Mouse (Mus musculus) liver, adult 2 months (tissue): ENCODE measurements around the gene Mesp1. TPM values are rescaled to one million over a fixed set of nuclear protein-coding genes. Genes with fewer than 3 reads are reported as not detected.

ENCODE experiments used
- DNase-seq: peaks from one replicate; pipeline ENCODE4 v3.0.0-alpha.2; 2011; ENCODE audit warnings: low read depth, low spot score; ENCODE audit errors: extremely low read depth
- H3K27ac ChIP-seq: fragments of 200-500 bp; replicated peaks from 2 replicates; pipeline ENCODE4 v1.5.1; 2012; ENCODE audit warnings: low read depth, mild to moderate bottlenecking, control low read depth, inconsistent platforms, low read length; ENCODE audit not compliant: insufficient read depth
- H3K27me3 ChIP-seq: fragments of 200-500 bp; 2 replicates; pipeline ENCODE4 v1.6.1; 2012; ENCODE audit warnings: mild to moderate bottlenecking, moderate library complexity, low read length, inconsistent platforms; ENCODE audit not compliant: control insufficient read depth, insufficient read depth
- H3K36me3 ChIP-seq: fragments of 200-500 bp; 2 replicates; pipeline ENCODE4 v1.6.1; 2012; ENCODE audit warnings: low read length, inconsistent platforms; ENCODE audit not compliant: control insufficient read depth, insufficient read depth
- H3K4me1 ChIP-seq: fragments of 200-500 bp; 2 replicates; pipeline ENCODE4 v1.6.1; 2011; ENCODE audit warnings: low read length; ENCODE audit not compliant: control insufficient read depth, insufficient read depth
- H3K4me3 ChIP-seq: fragments of 200-500 bp; 2 replicates; pipeline ENCODE4 v1.5.1; 2011; ENCODE audit warnings: low read depth, mild to moderate bottlenecking, control low read depth, low read length, moderate library complexity; ENCODE audit not compliant: insufficient read depth
- H3K79me2 ChIP-seq: fragments of 200-500 bp; 2 replicates; pipeline ENCODE4 v1.6.1; 2012; ENCODE audit warnings: inconsistent platforms, mild to moderate bottlenecking, low read length, moderate library complexity; ENCODE audit not compliant: control insufficient read depth, insufficient read depth
- H3K9ac ChIP-seq: fragments of 200-500 bp; 2 replicates; pipeline ENCODE4 v1.6.1; 2012; ENCODE audit warnings: low read depth, mild to moderate bottlenecking, control low read depth, inconsistent platforms, low read length
- CTCF ChIP-seq: fragments of 200-500 bp; IDR thresholded peaks from 2 replicates; pipeline ENCODE4 v1.5.1; 2011; ENCODE audit warnings: low read depth, low read length, control low read depth
- POLR2A ChIP-seq: fragments of 200-500 bp; IDR thresholded peaks from 2 replicates; pipeline ENCODE4 v1.6.1; 2011; ENCODE audit warnings: low read length, control low read depth; ENCODE audit not compliant: insufficient read depth; ENCODE audit errors: extremely low read depth
- WGBS: fragments of 180-500 bp; shearing (Covaris S2); methylation state at CpG from one replicate; pipeline ENCODE4 v1.1.7; 2018; 5-methylcytosine and 5-hydroxymethylcytosine counted together
- polyA plus RNA-seq: library from polyadenylated mRNA; depleted of rRNA; stranded (reverse); fragments of >200 nt; gene quantifications from 2 replicates; pipeline ENCODE4 v1.2.3, GENCODE M21; 2012; rRNA removed
- total RNA-seq: library from RNA; depleted of rRNA; stranded (reverse); fragments of >200 nt; gene quantifications from 2 replicates; pipeline ENCODE4 v1.2.3, GENCODE M21; 2014; rRNA removed

Gene Mesp1
- total and polyA plus RNA-seq, 2 experiments: 0.18 TPM; not detected in 1

DNA sequence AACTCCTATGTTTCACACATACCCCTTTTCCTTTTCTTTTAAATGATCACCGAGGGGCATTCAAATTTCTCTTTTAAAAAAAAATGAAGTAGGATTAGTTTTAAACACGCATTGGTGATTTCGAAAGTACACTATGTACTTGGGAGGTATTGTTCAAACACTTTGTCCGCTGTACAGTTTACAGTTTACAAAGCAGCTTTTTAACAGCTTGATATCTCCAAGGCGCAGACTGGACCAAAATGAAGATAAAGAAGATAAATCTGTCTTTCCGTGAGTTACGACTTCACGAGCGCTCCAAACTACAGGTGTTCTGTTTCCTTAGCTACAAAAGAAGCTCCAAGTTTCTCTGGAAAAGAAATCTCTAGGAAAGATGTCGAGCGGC, 51.3 kb downstream of the Mesp1 start:
- 4% methylated on average over 11 of the region's 11 CpGs for WGBS

More for the DNA sequence above, 51.3 kb downstream of the Mesp1 start:
- TF ChIP-seq CTCF (no peak), POLR2A (no peak)
- DNase-seq: peak; percentile 77
- no peaks in the 10 kb centered on the region; the same call in 1 of the 2 replicates for H3K4me1 ChIP-seq
- H3K27me3 ChIP-seq: no peaks in the 10 kb centered on the region
- H3K36me3 ChIP-seq: peaks cover 19% of the 10 kb centered on the region; the same call in 1 of the 2 replicates
- H3K9ac ChIP-seq: peak overlapping the region; percentile 93
- peak overlapping the region; percentile 88 for H3K27ac ChIP-seq
- H3K79me2 ChIP-seq: no peaks in the 10 kb centered on the region
- H3K4me3 ChIP-seq: peak overlapping the region; percentile 94

Other genes with a start within 250 kb of the Mesp1 start
- not detected in 2 replicates for gene Rhcg, start 176.1 kb downstream of the Mesp1 start, total RNA-seq
- not detected in 2 replicates for gene Rhcg, start 176.1 kb downstream of the Mesp1 start, polyA plus RNA-seq
- gene Ticrr, start 133.6 kb downstream of the Mesp1 start, total RNA-seq: under 0.01 and 0.07 TPM in 2 replicates
- gene Ticrr, start 133.6 kb downstream of the Mesp1 start, polyA plus RNA-seq: 0.04 TPM in 1 of 2 replicates, not detected in the other
- gene Kif7, start 78.1 kb downstream of the Mesp1 start, total RNA-seq: 0.20 and 0.37 TPM in 2 replicates
- 0.21 TPM in 2 replicates for gene Kif7, start 78.1 kb downstream of the Mesp1 start, polyA plus RNA-seq
- 0.60 and 0.74 TPM in 2 replicates for gene Plin1, start 60.9 kb downstream of the Mesp1 start, total RNA-seq
- gene Plin1, start 60.9 kb downstream of the Mesp1 start, polyA plus RNA-seq: not detected in 2 replicates
- 17.2 and 18.1 TPM in 2 replicates for gene Pex11a, start 50.7 kb downstream of the Mesp1 start, total RNA-seq
- 40.3 and 43.8 TPM in 2 replicates for gene Pex11a, start 50.7 kb downstream of the Mesp1 start, polyA plus RNA-seq
- gene Wdr93, start 50.6 kb downstream of the Mesp1 start, total RNA-seq: 0.74 and 0.81 TPM in 2 replicates
- 0.10 and 0.21 TPM in 2 replicates for gene Wdr93, start 50.6 kb downstream of the Mesp1 start, polyA plus RNA-seq
- gene Mesp2, start 16.9 kb upstream of the Mesp1 start, total RNA-seq: 0.07 and 0.09 TPM in 2 replicates
- 0.23 and 0.24 TPM in 2 replicates for gene Mesp2, start 16.9 kb upstream of the Mesp1 start, polyA plus RNA-seq
- 31.4 and 56.5 TPM in 2 replicates for gene Anpep, start 67.3 kb upstream of the Mesp1 start, total RNA-seq
- 92.5 and 100 TPM in 2 replicates for gene Anpep, start 67.3 kb upstream of the Mesp1 start, polyA plus RNA-seq
- gene Ap3s2, start 126.9 kb upstream of the Mesp1 start, total RNA-seq: 5.6 and 6.3 TPM in 2 replicates
- gene Ap3s2, start 126.9 kb upstream of the Mesp1 start, polyA plus RNA-seq: 9.9 and 10.3 TPM in 2 replicates
- gene Arpin, start 141.6 kb upstream of the Mesp1 start, total RNA-seq: 6.2 and 7.3 TPM in 2 replicates
- 3.5 and 4.0 TPM in 2 replicates for gene Arpin, start 141.6 kb upstream of the Mesp1 start, polyA plus RNA-seq
- 5.4 and 5.6 TPM in 2 replicates for gene Zfp710, start 231.0 kb upstream of the Mesp1 start, total RNA-seq
- 9.7 and 12.7 TPM in 2 replicates for gene Zfp710, start 231.0 kb upstream of the Mesp1 start, polyA plus RNA-seq